Mouse (Mus musculus): ENCODE data around the gene Fam129b.

The Fam129b gene

DNA sequence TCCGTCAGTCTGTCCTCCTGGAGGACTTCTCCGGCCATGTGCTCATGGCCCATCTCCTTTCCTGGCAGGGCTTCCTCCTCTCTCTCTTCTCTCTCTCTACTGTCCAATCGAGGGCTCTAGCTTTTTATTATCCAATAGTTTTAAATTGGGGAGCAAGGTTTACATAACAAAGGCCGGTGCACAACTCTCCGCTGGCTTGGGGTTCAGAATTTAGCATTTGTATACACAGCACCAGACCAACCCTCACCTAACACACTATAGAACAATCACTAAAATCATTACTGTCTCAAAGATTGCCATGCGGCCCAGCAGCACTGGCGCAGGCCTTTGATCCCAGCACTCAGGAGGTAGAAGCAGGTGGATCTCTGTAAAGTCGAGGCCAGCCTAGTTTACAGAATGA is 15.1 kb upstream of the Fam129b start:
- DNase-seq: no peak

GRCm38 (mm10) chr2:32863317-32863716 is 12.6 kb upstream of the Fam129b start:
- DNase-seq: no peak

DNA sequence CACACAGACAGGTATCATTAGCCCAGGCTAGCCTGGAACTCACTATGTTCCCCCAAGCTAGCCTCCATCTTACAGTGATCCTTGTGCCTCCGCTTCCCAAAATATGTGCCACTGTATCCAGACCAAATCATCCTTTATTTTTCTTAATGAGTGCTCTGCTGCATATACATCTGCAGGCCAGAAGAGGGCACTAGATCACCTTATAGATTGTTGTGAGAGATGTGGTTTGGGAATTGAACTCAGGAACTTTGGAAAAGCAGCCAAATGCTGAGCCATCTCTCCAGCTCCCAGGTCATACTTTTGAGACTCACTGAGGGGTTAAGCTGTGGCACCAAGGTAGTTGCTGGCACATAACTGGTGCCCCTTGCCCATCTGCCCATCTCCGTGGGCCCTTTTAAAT is 11.2 kb upstream of the Fam129b start:
- DNase-seq: no peak

DNA sequence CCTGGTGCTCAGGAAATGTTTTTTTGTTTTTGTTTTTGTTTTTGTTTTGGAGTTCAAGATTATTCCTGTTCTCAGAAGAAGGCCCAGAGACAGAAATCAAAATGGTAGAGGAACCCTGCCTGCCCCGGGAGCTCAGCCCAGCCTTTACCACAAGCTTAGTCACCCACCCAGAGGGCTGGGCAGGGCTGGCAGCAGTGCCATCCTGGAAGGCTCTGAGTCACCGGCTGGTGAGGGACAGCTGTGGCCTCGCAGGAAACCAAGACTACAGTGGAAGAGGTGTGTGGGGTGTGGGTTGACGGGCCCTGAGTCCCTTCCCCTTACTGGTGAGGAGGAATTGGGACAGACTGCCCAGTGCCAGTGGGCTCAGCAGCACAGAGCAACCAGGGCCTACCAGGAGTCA is 8.6 kb upstream of the Fam129b start:
- no peak for DNase-seq

GRCm38 (mm10) chr2:32869721-32870274 is 6.1 kb upstream of the Fam129b start:
- DNase-seq: no peak

DNA sequence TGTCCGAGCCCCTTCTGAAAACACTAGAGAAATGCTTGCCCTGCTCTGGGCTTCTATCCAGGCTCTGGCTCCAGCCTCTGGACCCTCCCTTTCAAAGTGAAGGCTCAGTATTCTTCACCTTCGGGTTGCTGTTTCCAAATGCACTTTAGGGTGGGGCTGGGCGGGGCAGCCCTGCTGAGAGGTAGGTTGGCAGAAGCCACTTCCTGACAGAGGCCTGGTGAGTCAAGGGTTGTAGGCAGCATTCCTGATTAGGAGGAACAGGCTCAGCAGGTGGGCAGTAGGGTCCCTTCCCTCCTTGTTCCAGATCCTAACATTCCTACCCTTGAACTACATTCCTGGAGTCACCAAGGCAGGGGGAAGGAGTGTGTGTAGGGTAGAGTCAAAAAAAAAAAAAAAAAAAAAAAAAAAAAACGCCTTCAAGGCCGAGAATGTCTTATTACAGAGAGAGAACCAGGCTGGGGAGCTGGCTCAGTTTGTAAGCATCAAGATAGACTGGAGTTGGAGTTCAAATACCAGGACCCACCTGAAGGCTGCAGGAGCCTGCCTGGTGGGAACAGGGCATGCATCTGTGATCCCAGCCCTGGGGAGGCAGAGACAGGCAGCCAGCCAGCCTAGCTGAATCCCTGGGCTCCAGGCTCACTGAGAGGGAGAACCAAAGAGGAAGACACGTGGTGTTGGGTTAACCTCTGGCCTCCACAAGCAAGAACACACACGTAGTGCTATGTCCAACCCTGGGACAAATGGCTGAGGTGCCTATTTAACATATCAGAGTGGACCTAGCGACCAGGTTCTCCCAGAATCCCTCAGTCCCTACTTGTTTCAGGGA is 5.4 kb upstream of the Fam129b start:
- no peak for DNase-seq

DNA sequence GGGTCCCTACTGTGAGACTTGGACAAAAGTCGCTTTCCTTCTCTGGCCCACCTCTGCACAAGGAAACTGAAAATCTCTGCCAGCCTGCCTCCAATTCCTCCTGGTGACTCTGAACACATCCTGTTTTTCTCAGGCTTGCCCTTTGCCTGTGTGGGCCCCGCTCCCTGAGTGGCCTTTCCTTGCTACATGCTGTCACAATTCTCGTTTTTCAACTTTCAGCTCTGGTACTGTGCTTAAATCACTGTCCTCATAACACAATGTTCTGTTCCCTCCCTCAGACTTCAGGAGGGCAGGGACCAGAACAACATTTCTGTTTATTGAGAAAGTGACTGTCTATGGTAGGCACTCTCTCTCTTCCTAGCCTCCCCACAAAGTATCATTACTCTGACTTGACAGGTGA is 1.8 kb upstream of the Fam129b start:
- DNase-seq: no peak

GRCm38 (mm10) chr2:32874951-32875674 is 801 bp upstream of the Fam129b start:
- no peak for DNase-seq

GRCm38 (mm10) chr2:32876490-32877302 is 782 bp downstream of the Fam129b start:
- DNase-seq: no peak

- no peak for DNase-seq
Observed at GRCm38 (mm10) chr2:32877303-32877702, 1.4 kb downstream of the Fam129b start.

- no peak for DNase-seq
Observed at GRCm38 (mm10) chr2:32877761-32878393, 2.0 kb downstream of the Fam129b start.

DNA sequence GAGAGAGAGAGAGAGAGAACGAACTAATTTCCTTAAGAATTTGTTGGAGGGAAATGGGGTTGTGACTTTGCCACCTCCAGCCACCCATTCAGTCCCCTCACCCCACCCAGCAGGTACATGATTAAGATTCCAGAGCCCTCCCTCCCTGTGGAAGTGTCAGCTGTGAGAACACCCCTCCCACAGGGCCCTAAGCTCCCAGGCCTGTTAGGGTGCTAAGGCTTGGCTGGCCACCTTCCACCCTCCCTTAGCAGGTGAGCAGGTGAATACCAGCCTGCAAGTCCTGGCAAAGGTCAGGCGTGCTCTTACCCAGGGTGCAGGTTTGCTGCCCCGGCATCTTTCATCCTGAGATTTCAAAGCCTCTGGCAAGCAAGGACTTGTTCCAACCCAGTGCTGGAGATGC is 2.5 kb downstream of the Fam129b start:
- no peak for DNase-seq

- no peak for DNase-seq
Observed at GRCm38 (mm10) chr2:32879593-32879992, 3.7 kb downstream of the Fam129b start.

DNA sequence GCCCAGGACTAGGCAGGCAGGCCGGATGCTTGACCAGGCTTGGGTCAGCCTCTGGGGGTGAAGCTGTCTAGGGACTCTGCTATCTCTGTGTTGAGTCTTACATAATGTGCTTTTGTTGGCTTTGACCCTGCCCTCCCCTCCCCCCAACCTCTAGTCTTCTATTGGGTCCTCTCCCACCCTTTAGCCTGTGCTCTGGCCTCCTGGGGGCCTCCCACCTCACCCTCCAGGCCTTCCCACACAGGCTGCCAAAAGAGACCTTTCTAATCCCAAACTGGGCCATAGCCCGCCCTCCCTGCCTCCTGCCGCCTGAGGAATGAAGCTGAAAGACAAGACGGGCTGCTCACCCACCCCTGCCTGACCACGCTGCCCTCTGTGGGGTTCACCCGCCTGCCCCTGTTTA is 5.1 kb downstream of the Fam129b start:
- no peak for DNase-seq

GRCm38 (mm10) chr2:32881723-32882122 is 5.8 kb downstream of the Fam129b start:
- DNase-seq: no peak

GRCm38 (mm10) chr2:32882283-32883043 is 6.5 kb downstream of the Fam129b start:
- DNase-seq: no peak

GRCm38 (mm10) chr2:32884745-32885144 is 8.8 kb downstream of the Fam129b start:
- no peak for DNase-seq

DNA sequence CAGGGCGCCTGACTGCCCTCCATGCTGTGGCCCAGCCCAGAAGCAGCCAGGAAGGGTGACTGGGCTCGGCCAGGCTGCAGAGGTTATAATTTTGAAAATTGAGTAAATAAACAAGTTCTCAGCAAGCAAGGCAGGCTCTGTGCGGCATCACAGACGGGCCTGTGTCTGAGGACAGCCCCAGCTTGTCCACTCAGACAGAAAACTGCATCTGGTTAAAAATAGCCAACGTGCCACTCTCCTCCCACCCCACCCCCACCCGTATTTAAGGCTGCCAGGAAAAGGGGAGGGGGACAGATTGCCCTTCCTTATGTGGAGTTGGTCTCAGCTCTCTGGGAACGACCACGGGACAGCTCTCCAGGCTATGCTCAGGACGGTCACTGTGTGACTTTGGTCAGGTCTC is 12.1 kb downstream of the Fam129b start:
- DNase-seq: no peak

- DNase-seq: no peak
Observed at GRCm38 (mm10) chr2:32888551-32888950, 12.6 kb downstream of the Fam129b start.

DNA sequence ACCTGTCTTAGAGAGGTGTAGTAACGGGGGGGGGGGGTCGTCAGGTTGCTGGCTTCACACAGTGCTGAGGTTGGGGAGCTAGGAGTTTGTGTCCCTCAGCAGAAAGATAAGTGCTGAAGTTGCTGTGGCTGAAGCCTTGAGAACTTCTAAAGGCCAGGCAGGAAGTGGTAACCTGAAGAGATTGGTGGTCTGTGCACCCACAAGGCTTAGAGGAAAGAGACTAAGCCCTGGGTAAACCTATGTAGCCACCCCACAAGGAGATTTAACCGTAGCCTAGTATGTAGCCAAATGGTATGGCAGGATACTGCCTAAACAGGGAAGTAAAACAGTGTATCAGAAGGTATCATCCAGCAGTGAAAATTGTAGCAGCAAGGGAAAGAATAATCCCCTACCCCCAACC is 14.4 kb downstream of the Fam129b start:
- DNase-seq: no peak

GRCm38 (mm10) chr2:32891278-32891677 is 15.4 kb downstream of the Fam129b start:
- no peak for DNase-seq

- DNase-seq: no peak
Observed at GRCm38 (mm10) chr2:32892490-32892889, 16.6 kb downstream of the Fam129b start.
